In the genomic region with DNA sequence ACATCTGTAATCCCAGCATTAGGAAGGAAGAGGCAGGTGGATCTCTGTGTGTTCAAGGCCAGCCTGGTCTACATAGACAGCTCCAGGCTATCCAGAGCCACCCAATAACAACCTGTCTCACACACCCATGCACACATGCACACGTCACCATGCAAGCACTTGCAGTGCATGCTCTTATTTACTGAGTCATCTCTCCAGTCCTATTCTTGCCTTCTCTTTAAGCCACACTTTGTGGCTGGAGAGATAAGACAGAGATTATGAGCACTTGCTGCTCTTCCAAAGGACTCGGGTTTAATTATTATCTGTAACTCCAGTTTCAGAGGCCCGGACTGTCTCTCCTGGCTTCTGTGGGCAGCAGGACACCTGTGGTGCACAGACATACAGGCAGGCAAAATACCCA, we compare ENCODE assay signal across 18 mouse cellular contexts. TPM values are rescaled to one million over a fixed set of nuclear protein-coding genes. Genes with fewer than 3 reads are reported as not detected.
DNase-seq lines count a peak whose midpoint lies in the region; ATAC-seq and TF ChIP-seq lines count a peak whose summit lies in the region.
"Had no signal": no experiment of that assay in that cellular context is flagged by ENCODE, and none has a peak within 500 bp of the region (broad histone marks: within the 10 kb centered on the region; RNA-seq: fewer than 3 reads in every experiment).

No protein-coding gene starts in this region.

- H3K79me2 ChIP-seq in liver, adult 2 months (ENCODE audit: control insufficient read depth, insufficient read depth, low read length) = no peaks in the 10 kb centered on the region

- no peak for TF ChIP-seq POLR2A in liver, adult 2 months (IDR thresholded peaks at IDR 0.05; ENCODE audit: extremely low read depth, insufficient read depth, low read length)

- no peak overlapping the region for H3K4me3 ChIP-seq in heart, embryonic 11.5 days (ENCODE audit: low read depth, low read length)
- H3K4me3 ChIP-seq in liver, adult 2 months (ENCODE audit: insufficient read depth, low read depth, low read length) = no peak overlapping the region
- H3K4me3 ChIP-seq: heart, embryonic 15.5 days; hindbrain, embryonic 12.5 days; midbrain, embryonic 10.5 days had no signal

- H3K27ac ChIP-seq in heart, embryonic 11.5 days (ENCODE audit: low read depth, low read length) = peak overlapping the region; percentile 31; the same call in 1 of the 2 replicates
- H3K27ac ChIP-seq in liver, adult 2 months (replicated peaks; ENCODE audit: insufficient read depth, low read depth, low read length) = no peak overlapping the region
- H3K27ac ChIP-seq: heart, embryonic 15.5 days; hindbrain, embryonic 12.5 days; midbrain, embryonic 10.5 days had no signal

- H3K4me2 ChIP-seq in heart, embryonic 11.5 days = no peak overlapping the region
- H3K4me2 ChIP-seq: heart, embryonic 15.5 days; hindbrain, embryonic 12.5 days had no signal

- H3K36me3 ChIP-seq in heart, embryonic 11.5 days (ENCODE audit: control insufficient read depth, insufficient read depth, low read length) = no peaks in the 10 kb centered on the region
- no peaks in the 10 kb centered on the region for H3K36me3 ChIP-seq in liver, adult 2 months (ENCODE audit: control insufficient read depth, insufficient read depth, low read length)
- H3K36me3 ChIP-seq: heart, embryonic 15.5 days; hindbrain, embryonic 12.5 days had no signal

- DNase-seq in heart, postnatal 36 days = no peak
- DNase-seq in c-Kit-positive CD71-positive TER-119-positive erythroid progenitor cells, embryonic 14.5 days (ENCODE audit: low spot score) = peak; percentile 57
- peak; percentile 63 for DNase-seq in liver, adult 2 months (ENCODE audit: extremely low read depth, low read depth, low spot score)
- DNase-seq in kidney, adult 18-20 months = no peak
- no peak for DNase-seq in B cell, adult 2 months
- DNase-seq in cerebellum, adult 18-20 months = no peak
- DNase-seq: adrenal gland, adult 2 months; cerebellum, postnatal 10 days; forebrain, postnatal 0 days; gastrocnemius, postnatal 10 days; kidney, postnatal 10 days; spleen, adult 18-20 months; thymus, postnatal 36 days had no signal

- ATAC-seq in heart, embryonic 11.5 days (replicated peaks; ENCODE audit: insufficient number of reproducible peaks, low FRiP score, low TSS enrichment) = peak; percentile 89
- peak; percentile 96 for ATAC-seq in megakaryocyte-erythroid progenitor cell, adult 5-6 weeks (replicated peaks; ENCODE audit: low FRiP score, low TSS enrichment, poor library complexity, severe bottlenecking)
- ATAC-seq: forebrain, postnatal 0 days had no signal

- intact Hi-C loops in heart, postnatal 36 days (cut with DNase I) = no loop called here

- no peaks in the 10 kb centered on the region for H3K9me3 ChIP-seq in heart, embryonic 11.5 days (replicated peaks; ENCODE audit: control insufficient read depth, low read length)
- H3K9me3 ChIP-seq: heart, embryonic 15.5 days; hindbrain, embryonic 12.5 days; midbrain, embryonic 10.5 days had no signal

- WGBS in heart, embryonic 11.5 days (ENCODE audit: insufficient replicate concordance) = 43% methylated on average over 3 of the region's 3 CpGs
- 21% methylated on average over 3 of the region's 3 CpGs for WGBS in liver, adult 2 months

- no peaks in the 10 kb centered on the region for H3K27me3 ChIP-seq in heart, embryonic 11.5 days (ENCODE audit: control insufficient read depth, insufficient read depth, low read length)
- no peaks in the 10 kb centered on the region for H3K27me3 ChIP-seq in liver, adult 2 months (ENCODE audit: control insufficient read depth, insufficient read depth, low read length)
- H3K27me3 ChIP-seq: heart, embryonic 15.5 days; hindbrain, embryonic 12.5 days had no signal

- no peak overlapping the region for H3K9ac ChIP-seq in heart, embryonic 11.5 days (ENCODE audit: low read depth, low read length)
- no peak overlapping the region for H3K9ac ChIP-seq in liver, adult 2 months (ENCODE audit: low read depth, low read length)
- H3K9ac ChIP-seq: forebrain, postnatal 0 days; heart, embryonic 15.5 days; hindbrain, embryonic 12.5 days had no signal

- H3K4me1 ChIP-seq in heart, embryonic 11.5 days (ENCODE audit: control insufficient read depth, insufficient read depth, low read length) = no peaks in the 10 kb centered on the region
- H3K4me1 ChIP-seq in liver, adult 2 months (ENCODE audit: control insufficient read depth, insufficient read depth, low read length) = peaks cover 23% of the 10 kb centered on the region
- H3K4me1 ChIP-seq: heart, embryonic 15.5 days; hindbrain, embryonic 12.5 days; midbrain, embryonic 10.5 days had no signal

- no peak for TF ChIP-seq CTCF in liver, adult 2 months (IDR thresholded peaks at IDR 0.05; ENCODE audit: low read depth, low read length)

RNA-seq across cellular contexts. Expression of gene Ppp1r15b, which starts 12.1 kb away (rescaled TPM):
- polyA plus RNA-seq in heart, embryonic 11.5 days (2014; fragmentation: Nextera tagmentation; extraction: Ambion mirVana) = 33.6 and 40.8 TPM in 2 replicates
- total RNA-seq in heart, postnatal 36 days (2021) = 10 to 100 TPM; 24.1 to 26.0 TPM
- total RNA-seq in liver, adult 2 months (2014; rRNA removed) = 43.3 and 48.6 TPM in 2 replicates
- polyA plus RNA-seq in liver, adult 2 months (2012; rRNA removed) = 24.0 and 24.8 TPM in 2 replicates
- total RNA-seq in megakaryocyte-erythroid progenitor cell, adult 5-6 weeks (2014; fragmentation: Nextera tagmentation) = 73.9 and 82.5 TPM in 2 replicates
- 116 TPM in 2 replicates for total RNA-seq in megakaryocyte-erythroid progenitor cell, adult 5-6 weeks (2017)

RNA-seq across cellular contexts. Expression of gene Plekha6, which starts 45.2 kb away (rescaled TPM):
- polyA plus RNA-seq in heart, embryonic 11.5 days (2014; fragmentation: Nextera tagmentation; extraction: Ambion mirVana) = 13.6 and 14.8 TPM in 2 replicates
- 10 to 100 TPM; 64.2 to 79.7 TPM for total RNA-seq in heart, postnatal 36 days (2021)
- total RNA-seq in liver, adult 2 months (2014; rRNA removed) = 20.5 and 22.8 TPM in 2 replicates
- 29.0 and 37.2 TPM in 2 replicates for polyA plus RNA-seq in liver, adult 2 months (2012; rRNA removed)
- total RNA-seq in megakaryocyte-erythroid progenitor cell, adult 5-6 weeks (2014; fragmentation: Nextera tagmentation) = 15.7 and 18.6 TPM in 2 replicates
- 2.2 and 3.8 TPM in 2 replicates for total RNA-seq in megakaryocyte-erythroid progenitor cell, adult 5-6 weeks (2017)

Comparison
In these comparisons a context has a peak if more than half of its experiments do, and no peak if none do; other contexts are left out.
1. DNase-seq: peak in c-Kit-positive CD71-positive TER-119-positive erythroid progenitor cells, embryonic 14.5 days (single experiment) and liver, adult 2 months (single experiment); none in heart, postnatal 36 days (0 of 2), kidney, adult 18-20 months (single experiment), B cell, adult 2 months (0 of 2) and cerebellum, adult 18-20 months (0 of 2).